Mouse (Mus musculus): ENCODE measurements around the gene Ppil2. TPM values are rescaled to one million over a fixed set of nuclear protein-coding genes. Genes with fewer than 3 reads are reported as not detected.

Ppil2 gene
- total RNA-seq, 4 experiments from 2014 or later, result 23.1 to 27.9 (median 25.0) TPM

- DNase-seq (ENCODE audit: low spot score in 2 of 2), result no peak
These were observed 70.3 kb downstream of the Ppil2 start for GRCm38 (mm10) chr16:17040716-17041115.

Small RNA genes within 50 kb of the gene (microRNA-seq; reads per million reads assigned to microRNA genes)
- 12.5 reads per million, percentile 8 among the genes with 10 or more reads in this experiment for gene Mir130b
- not detected for gene Mir301b

Other genes starting within 250 kb of the Ppil2 start
- gene Igll1, start 247.3 kb downstream of the Ppil2 start, total RNA-seq (2022), result not detected
- 10 to 100 TPM; 17.9 to 21.8 (median 19.7) TPM for gene Top3b, start 240.5 kb downstream of the Ppil2 start, total RNA-seq (2022)
- gene Vpreb1, start 240.4 kb downstream of the Ppil2 start, total RNA-seq (2022), result not detected
- 10 to 100 TPM; 10.6 to 15.8 (median 12.7) TPM for gene Ppm1f, start 214.8 kb downstream of the Ppil2 start, total RNA-seq (2022)
- 100 to 1,000 TPM in 1 of 4 experiments, 10 to 100 TPM in 3; 85.8 to 100 (median 93.0) TPM for gene Mapk1, start 127.9 kb downstream of the Ppil2 start, total RNA-seq (2022)
- gene Ypel1, start 41.6 kb downstream of the Ppil2 start, total RNA-seq (2022), result 1 to 10 TPM in 2 of 4 experiments, under 1 TPM in 2; 0.46 to 1.7 (median 0.99) TPM
- not detected for gene 2610318N02Rik, start 13.9 kb upstream of the Ppil2 start, total RNA-seq (2022)
- 1 to 10 TPM; 2.9 to 5.3 (median 3.7) TPM for gene Sdf2l1, start 21.1 kb upstream of the Ppil2 start, total RNA-seq (2022)
- gene Ydjc, start 33.4 kb upstream of the Ppil2 start, total RNA-seq (2022), result under 1 TPM in 1 of 4 experiments, not detected in 3; 0.22 TPM
- gene Ccdc116, start 36.0 kb upstream of the Ppil2 start, total RNA-seq (2022), result under 1 TPM in 1 of 4 experiments, not detected in 3; 0.10 TPM
- gene Ube2l3, start 91.4 kb upstream of the Ppil2 start, total RNA-seq (2022), result 100 to 1,000 TPM; 119 to 134 (median 127) TPM
- under 1 TPM in 2 of 4 experiments, not detected in 2; 0.05 TPM for gene Rimbp3, start 97.3 kb upstream of the Ppil2 start, total RNA-seq (2022)
- gene Hic2, start 122.3 kb upstream of the Ppil2 start, total RNA-seq (2022), result 1 to 10 TPM; 1.1 to 1.5 (median 1.4) TPM
- under 1 TPM in 3 of 4 experiments, not detected in 1; 0.58 to 0.91 (median 0.74) TPM for gene Tmem191c, start 164.8 kb upstream of the Ppil2 start, total RNA-seq (2022)
- gene Serpind1, start 220.1 kb upstream of the Ppil2 start, total RNA-seq (2022), result not detected